Mouse (Mus musculus) frontal cortex, adult (tissue): ENCODE measurements at regions not wholly inside any gene's neighbourhood (a gene's known extent, or its start where the extent isn't known, plus 50 kb on each side); places are given as distances from the start of the nearest gene placed in this dataset.
"Not testable (repeated sequence)": the region's sequence is repeated elsewhere in the genome, so short reads cannot be mapped to it uniquely, and the experiment has no call there.

Source experiments
- ATAC-seq: cut with Nextera tagmentation; 2 replicates; pipeline ENCODE4 v1.9.2; 2017; ENCODE audit warnings: mild to moderate bottlenecking, moderate library complexity, mixed read lengths; ENCODE audit not compliant: low TSS enrichment

DNA sequence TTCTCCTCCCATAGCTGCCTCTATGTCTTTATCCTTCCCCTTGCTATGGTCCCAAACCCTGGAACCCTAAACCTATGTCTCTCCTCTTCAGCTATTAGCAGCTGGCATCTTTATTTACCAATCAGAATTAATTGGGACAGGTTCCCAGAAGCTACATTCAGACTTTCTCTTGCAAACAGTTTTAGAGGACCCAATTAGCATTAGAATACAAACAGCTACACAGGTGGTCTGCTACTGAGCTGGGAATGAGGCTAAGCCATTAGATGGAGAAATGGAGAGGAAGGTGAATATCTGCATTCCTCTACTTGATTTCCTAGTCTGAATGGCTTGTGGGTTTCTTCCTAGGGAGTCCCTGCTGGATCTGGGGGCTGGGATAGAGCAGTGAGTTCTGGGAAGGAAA is 611.9 kb downstream of the A830018L16Rik start:
- ATAC-seq = no peak

- ATAC-seq = no peak; the same call in 1 of the 2 replicates
Observed at GRCm38 (mm10) chr1:12027442-12027841, 613.5 kb downstream of the A830018L16Rik start.

GRCm38 (mm10) chr1:12028074-12028473 is 614.2 kb downstream of the A830018L16Rik start:
- no peak for ATAC-seq

DNA sequence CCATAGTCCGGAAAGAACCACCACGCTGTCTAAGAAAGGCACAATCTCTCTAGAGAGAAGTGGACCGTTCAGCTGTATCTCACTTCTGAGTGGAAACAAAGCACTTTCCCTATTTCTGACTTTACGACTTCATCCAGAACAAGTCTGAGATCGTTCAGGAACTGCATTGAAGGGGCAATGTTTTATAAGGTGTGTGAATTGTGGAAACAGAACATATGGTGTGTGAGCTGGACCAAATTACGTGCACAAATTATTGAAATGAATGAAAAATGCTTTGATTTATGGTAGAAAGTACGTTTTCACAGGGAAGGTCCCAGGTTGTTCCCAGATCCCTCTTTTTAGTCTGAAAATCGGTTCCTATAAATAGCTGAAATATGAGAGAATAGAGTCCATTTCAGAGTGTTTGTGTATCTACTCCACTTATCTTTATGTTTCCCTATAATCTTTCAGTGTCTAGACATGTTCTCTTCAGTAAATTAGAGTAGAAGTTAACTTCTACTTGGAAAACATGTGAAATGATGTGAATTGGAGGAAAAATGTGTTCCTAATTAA is 638.1 kb downstream of the A830018L16Rik start:
- ATAC-seq = no peak

GRCm38 (mm10) chr1:12055865-12056560 is 642.1 kb downstream of the A830018L16Rik start:
- no peak for ATAC-seq

DNA sequence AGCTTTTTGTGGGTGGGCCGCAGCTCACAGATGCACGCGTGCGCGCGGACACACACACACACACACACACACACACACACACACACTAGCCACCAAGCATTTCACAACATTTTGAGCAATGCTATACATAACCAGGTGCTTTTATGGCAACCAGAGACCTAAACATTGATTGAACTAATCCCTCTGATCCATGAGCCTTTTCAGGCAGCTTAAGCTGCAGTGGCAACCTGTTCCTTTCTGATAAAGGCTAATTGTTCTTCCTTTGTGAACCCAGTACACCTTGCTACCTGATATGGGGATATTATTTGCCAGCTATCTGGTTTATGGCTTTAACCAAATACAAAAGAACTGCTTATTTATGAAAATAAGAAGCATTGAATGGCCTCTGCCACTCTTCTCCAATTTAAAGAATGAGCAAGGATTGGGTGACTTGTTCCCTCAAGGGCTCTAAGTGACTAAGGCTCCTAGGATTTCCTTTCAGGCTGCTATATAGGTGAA is 651.2 kb downstream of the A830018L16Rik start:
- ATAC-seq = no peak

- ATAC-seq = 0 out of 2 replicates have a peak, but pooled peaks have one; percentile 50
Observed at GRCm38 (mm10) chr1:12092564-12093504, 678.9 kb downstream of the A830018L16Rik start.

- peak; percentile 91 for ATAC-seq
Observed at GRCm38 (mm10) chr1:12115041-12115828, 701.3 kb downstream of the A830018L16Rik start.

GRCm38 (mm10) chr1:12117083-12117482 is 703.2 kb downstream of the A830018L16Rik start:
- ATAC-seq = no peak

DNA sequence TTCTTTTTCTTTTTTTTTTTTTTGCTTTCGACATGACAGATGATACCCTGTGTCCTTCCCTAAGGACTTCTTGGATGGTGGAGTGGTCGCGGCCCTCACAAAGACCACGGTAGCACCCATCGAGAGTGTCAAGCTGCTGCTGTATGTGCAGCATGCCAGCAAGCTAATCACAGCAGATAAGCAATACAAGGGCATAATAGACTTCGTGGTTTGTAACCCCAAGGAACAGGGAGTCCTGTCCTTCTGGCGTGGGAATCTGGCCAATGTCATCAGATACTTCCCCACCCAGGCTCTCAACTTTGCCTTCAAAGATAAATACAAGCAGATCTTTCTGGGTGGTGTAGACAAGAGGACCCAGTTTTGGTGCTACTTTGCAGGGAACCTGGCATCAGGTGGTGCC is 707.0 kb downstream of the A830018L16Rik start:
- ATAC-seq = no peak

DNA sequence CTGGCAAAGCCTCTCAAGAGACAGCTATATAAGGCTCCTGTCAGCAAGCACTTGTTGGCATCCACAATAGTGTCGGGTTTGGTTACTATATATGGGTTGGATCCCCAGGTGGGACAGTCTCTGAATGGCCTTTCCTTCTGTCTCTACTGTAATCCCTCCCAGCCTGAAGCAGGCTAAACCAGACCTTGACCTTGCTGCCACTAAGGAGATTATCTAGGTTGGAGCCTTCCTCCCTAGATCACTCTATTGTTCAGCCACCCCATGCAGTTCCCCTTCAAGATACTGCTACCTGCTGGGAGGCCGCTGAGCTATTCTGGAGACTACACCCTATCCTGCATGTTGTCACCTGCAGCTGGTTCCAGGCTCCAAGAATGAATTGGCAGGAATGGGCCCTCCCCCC is 712.7 kb downstream of the A830018L16Rik start:
- ATAC-seq = not testable (repeated sequence)

GRCm38 (mm10) chr1:12170503-12170902 is 756.6 kb downstream of the A830018L16Rik start:
- no peak for ATAC-seq

- ATAC-seq = no peak
Observed at GRCm38 (mm10) chr1:12189646-12190233, 775.8 kb downstream of the A830018L16Rik start.

DNA sequence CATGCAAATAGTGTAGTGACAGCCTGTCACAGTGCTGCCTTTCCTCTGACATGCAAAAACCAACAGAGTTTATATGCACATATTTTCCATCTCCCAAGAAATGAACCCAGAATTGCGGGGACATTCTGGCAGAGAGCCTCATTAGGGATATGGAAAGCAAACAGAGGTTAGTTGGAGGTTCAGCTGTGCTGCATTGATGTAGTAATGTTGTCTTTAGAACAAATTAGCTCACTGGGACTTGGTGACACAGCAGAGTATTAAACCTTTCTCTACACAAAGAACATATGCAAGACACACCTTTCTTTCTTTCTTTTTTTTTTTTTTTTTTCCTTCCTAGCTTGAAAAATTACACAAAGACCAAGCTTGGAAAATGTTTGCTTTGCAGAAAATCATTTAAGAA is 778.7 kb downstream of the A830018L16Rik start:
- no peak for ATAC-seq

DNA sequence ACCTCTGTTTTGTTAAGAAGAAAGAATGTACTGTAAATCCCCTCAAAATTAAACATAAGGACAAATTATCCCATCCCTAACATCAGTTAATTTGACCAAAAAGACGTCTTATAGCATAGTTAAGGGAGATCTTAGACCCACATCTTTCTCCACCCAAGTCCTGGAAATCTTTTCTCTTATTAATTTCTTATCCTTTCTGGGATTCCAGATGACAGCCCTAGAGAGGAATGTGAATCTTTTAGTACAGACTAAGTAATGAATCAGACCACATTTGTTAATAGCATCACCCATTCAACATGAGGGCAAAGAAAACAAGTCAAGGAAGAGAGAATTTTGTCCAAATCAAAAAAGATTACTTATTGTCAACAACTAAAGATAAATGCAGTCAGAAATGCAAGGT is 817.2 kb downstream of the A830018L16Rik start:
- no peak for ATAC-seq

DNA sequence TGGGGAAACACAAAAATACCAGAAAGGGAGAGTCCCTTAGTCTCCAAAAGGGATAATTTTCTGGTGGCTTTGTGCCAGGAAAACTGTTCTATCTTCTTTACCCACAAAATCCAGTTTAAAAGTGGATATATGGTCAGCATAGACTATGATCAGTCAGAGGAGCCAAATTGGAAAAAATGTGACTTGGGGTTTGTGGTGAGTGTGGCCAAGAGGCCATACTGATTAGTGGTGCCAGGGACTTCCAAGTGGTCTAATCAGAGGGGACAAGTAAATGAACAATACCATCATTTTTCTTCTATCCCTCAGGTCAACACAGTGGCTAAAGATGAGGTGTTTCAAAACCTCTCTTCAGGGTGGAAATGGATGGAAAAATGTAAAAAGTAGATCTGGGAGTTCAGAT is 828.2 kb downstream of the A830018L16Rik start:
- ATAC-seq = no peak

DNA sequence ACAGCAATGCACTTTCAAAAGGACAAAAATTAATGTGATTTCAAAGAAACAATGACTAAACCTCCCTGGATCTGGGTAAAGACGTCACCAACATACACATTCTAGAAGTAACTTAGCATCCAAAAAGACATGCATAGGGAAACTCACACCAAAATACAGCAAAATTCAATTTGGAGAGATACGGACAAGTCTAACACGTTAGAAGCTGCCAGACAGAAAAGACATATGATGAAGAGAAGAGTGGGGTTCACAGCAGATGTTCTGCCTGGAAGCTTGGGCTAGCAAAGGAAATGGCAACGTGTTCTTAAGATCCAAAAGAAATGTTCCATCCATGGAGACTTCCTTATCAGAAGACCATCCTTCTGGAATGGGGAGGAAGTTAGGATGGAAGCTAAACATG is 868.6 kb downstream of the A830018L16Rik start:
- peak; percentile 87 for ATAC-seq

DNA sequence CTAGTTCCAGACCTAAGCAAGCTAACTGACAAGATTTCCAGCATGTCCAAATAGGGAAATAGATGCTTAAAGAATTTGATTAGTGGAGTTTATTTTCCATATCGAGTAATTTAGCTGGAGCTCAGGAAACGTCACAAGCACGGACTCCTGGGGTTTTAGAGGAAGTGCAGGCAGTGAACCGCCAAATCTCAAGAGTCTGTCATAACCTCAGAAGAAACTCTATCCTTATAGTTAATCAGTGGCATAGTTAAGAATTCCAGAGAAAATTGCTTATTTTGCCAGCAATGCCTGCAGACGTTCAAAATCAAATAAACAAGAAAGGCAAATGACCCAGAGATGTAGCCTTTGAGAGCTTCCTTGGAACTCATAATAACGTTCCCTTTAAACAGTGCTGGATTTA is 871.6 kb downstream of the A830018L16Rik start:
- no peak for ATAC-seq

DNA sequence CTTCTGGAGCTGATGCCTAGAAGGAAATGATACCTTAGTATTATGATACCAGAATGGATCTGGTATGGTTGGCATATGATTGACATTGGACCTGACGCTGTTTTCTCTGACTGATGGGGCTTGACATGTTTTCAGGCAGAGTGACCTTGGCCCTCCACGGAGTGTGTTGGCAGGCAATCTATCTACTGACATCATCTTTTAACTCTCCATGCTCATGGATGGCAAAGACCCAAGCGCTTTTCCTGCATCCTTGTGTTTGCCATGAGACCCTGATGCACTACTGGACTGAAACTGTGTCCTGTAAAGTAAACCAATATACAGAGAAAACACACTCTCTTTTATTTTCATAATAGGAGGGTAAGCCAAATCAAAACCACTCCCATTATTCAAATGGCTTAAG is 872.1 kb downstream of the A830018L16Rik start:
- no peak for ATAC-seq

- no peak for ATAC-seq
Observed at GRCm38 (mm10) chr1:12288521-12288920, 874.6 kb downstream of the A830018L16Rik start.

DNA sequence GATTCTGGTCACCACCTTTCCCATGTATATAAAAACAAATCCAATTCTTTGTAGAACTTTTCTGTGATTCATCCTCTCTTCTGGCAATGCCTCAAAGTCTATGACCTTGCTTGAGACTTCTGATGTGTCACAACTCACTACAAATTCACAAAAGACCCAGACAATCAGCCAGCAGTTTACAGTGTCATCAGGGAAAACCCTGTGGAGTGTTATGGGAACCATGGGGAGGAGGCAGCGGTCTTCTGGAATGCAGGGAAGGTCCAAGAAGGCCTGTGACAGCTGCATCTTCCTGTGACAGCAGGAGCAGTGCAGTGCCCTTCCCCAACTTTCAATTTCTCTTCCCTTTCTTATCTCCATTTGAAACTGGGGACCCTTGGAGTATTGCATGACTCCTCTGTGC is 877.9 kb downstream of the A830018L16Rik start:
- ATAC-seq = no peak
